Mouse (Mus musculus): ENCODE measurements at regions not wholly inside any gene's neighbourhood (a gene's known extent, or its start where the extent isn't known, plus 50 kb on each side); places are given as distances from the start of the nearest gene placed in this dataset.

DNA sequence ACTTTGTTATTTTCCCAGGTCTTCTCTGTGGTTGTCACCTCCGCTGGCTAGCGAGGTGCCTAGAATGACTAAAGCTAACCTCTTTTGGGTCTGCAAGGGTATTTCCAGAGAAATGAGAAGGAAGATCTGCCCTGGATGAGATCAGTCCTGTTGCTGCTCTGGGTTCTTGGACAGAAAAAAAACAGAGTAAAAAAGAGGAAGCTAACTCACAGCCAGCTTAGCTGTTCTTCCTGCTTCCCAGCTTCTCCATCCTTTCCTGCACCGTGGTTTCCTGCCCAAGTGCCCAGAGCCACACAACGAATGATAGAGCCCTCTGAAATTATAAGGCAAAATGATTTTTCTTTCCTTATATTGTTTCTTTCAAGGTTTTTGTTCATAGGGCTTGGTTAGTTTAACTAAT lies 326.2 kb upstream of the Pik3r1 start:
- Histone ChIP-seq H3K27me3 (ENCODE audit: control insufficient read depth, insufficient read depth, low read length) (no peaks in the 10 kb centered on the region), H3K27ac (ENCODE audit: low read depth, low read length) (no peak overlapping the region), H3K9me3 (ENCODE audit: control insufficient read depth, low read length) (no peaks in the 10 kb centered on the region), H3K9ac (ENCODE audit: low read depth, low read length) (no peak overlapping the region), H3K4me1 (ENCODE audit: control insufficient read depth, insufficient read depth, low read length) (no peaks in the 10 kb centered on the region), H3K4me2 (replicated peaks; ENCODE audit: low read depth, low read length) (no peak overlapping the region), H3K4me3 (ENCODE audit: low read length) (no peak overlapping the region), H3K36me3 (ENCODE audit: control insufficient read depth, insufficient read depth, low read length) (no peaks in the 10 kb centered on the region)
- no peak for ATAC-seq (ENCODE audit: low FRiP score, low TSS enrichment)
- 75% methylated on average over 4 of the region's 4 CpGs for WGBS

- no peaks in the 10 kb centered on the region for H3K27me3 ChIP-seq (ENCODE audit: control insufficient read depth, insufficient read depth, low read length)
- H3K36me3 ChIP-seq (ENCODE audit: control insufficient read depth, insufficient read depth, low read length), result no peaks in the 10 kb centered on the region
- no peak overlapping the region for H3K9ac ChIP-seq (ENCODE audit: low read depth, low read length)
These were observed 335.1 kb upstream of the Pik3r1 start for GRCm38 (mm10) chr13:102103161-102103560.

GRCm38 (mm10) chr13:102106188-102106587 lies 338.2 kb upstream of the Pik3r1 start:
- WGBS, result 70% methylated on average over 1 of the region's 1 CpGs
- no peak for ATAC-seq (ENCODE audit: low FRiP score, low TSS enrichment)
- Histone ChIP-seq H3K36me3 (ENCODE audit: control insufficient read depth, insufficient read depth, low read length) (no peaks in the 10 kb centered on the region), H3K4me3 (ENCODE audit: low read length) (no peak overlapping the region), H3K9me3 (ENCODE audit: control insufficient read depth, low read length) (no peaks in the 10 kb centered on the region), H3K27ac (ENCODE audit: low read depth, low read length) (no peak overlapping the region), H3K4me2 (replicated peaks; ENCODE audit: low read depth, low read length) (no peak overlapping the region), H3K27me3 (ENCODE audit: control insufficient read depth, insufficient read depth, low read length) (no peaks in the 10 kb centered on the region), H3K9ac (ENCODE audit: low read depth, low read length) (no peak overlapping the region), H3K4me1 (ENCODE audit: control insufficient read depth, insufficient read depth, low read length) (no peaks in the 10 kb centered on the region)

More at GRCm38 (mm10) chr13:102103161-102103560, 335.1 kb upstream of the Pik3r1 start:
- H3K27ac ChIP-seq (ENCODE audit: low read depth, low read length), result no peak overlapping the region
- H3K9me3 ChIP-seq (ENCODE audit: control insufficient read depth, low read length), result no peaks in the 10 kb centered on the region
- no peak overlapping the region for H3K4me3 ChIP-seq (ENCODE audit: low read length)
- no peak overlapping the region for H3K4me2 ChIP-seq (replicated peaks; ENCODE audit: low read depth, low read length)
- no peak for ATAC-seq (ENCODE audit: low FRiP score, low TSS enrichment)
- WGBS, result 95% methylated on average over 1 of the region's 1 CpGs
- no peaks in the 10 kb centered on the region for H3K4me1 ChIP-seq (ENCODE audit: control insufficient read depth, insufficient read depth, low read length)

GRCm38 (mm10) chr13:102108204-102108603 lies 340.2 kb upstream of the Pik3r1 start:
- Histone ChIP-seq H3K4me2 (replicated peaks; ENCODE audit: low read depth, low read length) (no peak overlapping the region), H3K9me3 (ENCODE audit: control insufficient read depth, low read length) (no peaks in the 10 kb centered on the region), H3K9ac (ENCODE audit: low read depth, low read length) (no peak overlapping the region), H3K27me3 (ENCODE audit: control insufficient read depth, insufficient read depth, low read length) (no peaks in the 10 kb centered on the region), H3K27ac (ENCODE audit: low read depth, low read length) (no peak overlapping the region), H3K36me3 (ENCODE audit: control insufficient read depth, insufficient read depth, low read length) (no peaks in the 10 kb centered on the region), H3K4me1 (ENCODE audit: control insufficient read depth, insufficient read depth, low read length) (no peaks in the 10 kb centered on the region), H3K4me3 (ENCODE audit: low read length) (no peak overlapping the region)
- no peak for ATAC-seq (ENCODE audit: low FRiP score, low TSS enrichment)
- 59% methylated on average over 1 of the region's 1 CpGs for WGBS

GRCm38 (mm10) chr13:102108916-102109315 lies 340.9 kb upstream of the Pik3r1 start:
- WGBS, result 93% methylated on average over 3 of the region's 3 CpGs
- H3K4me3 ChIP-seq (ENCODE audit: low read length), result no peak overlapping the region
- ATAC-seq (ENCODE audit: low FRiP score, low TSS enrichment), result no peak
- H3K36me3 ChIP-seq (ENCODE audit: control insufficient read depth, insufficient read depth, low read length), result no peaks in the 10 kb centered on the region
- no peaks in the 10 kb centered on the region for H3K4me1 ChIP-seq (ENCODE audit: control insufficient read depth, insufficient read depth, low read length)
- no peak overlapping the region for H3K4me2 ChIP-seq (replicated peaks; ENCODE audit: low read depth, low read length)
- no peak overlapping the region for H3K27ac ChIP-seq (ENCODE audit: low read depth, low read length)
- H3K9ac ChIP-seq (ENCODE audit: low read depth, low read length), result no peak overlapping the region
- H3K27me3 ChIP-seq (ENCODE audit: control insufficient read depth, insufficient read depth, low read length), result no peaks in the 10 kb centered on the region
- no peaks in the 10 kb centered on the region for H3K9me3 ChIP-seq (ENCODE audit: control insufficient read depth, low read length)

DNA sequence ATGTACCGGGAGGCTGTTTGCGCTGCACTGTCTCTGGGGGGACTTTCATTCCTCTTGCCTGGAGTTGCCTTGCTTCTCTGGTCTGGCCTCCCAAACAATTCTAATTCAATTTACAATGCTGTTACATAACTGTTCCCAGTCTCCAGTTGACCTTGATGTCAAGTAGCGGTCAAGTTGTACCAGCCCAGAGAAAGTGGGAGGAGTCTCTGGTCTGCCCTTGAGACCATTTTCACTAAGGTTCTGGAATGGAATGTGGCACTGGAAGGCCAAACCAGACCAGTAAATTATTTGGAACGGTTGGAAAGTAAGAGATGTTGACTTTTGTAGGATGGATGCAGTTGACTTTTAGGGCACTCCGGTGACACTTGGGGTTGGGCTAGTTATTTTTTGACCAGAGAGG lies 345.9 kb upstream of the Pik3r1 start:
- H3K36me3 ChIP-seq (ENCODE audit: control insufficient read depth, insufficient read depth, low read length), result no peaks in the 10 kb centered on the region
- H3K9me3 ChIP-seq (ENCODE audit: control insufficient read depth, low read length), result no peaks in the 10 kb centered on the region
- H3K9ac ChIP-seq (ENCODE audit: low read depth, low read length), result no peak overlapping the region
- H3K27me3 ChIP-seq (ENCODE audit: control insufficient read depth, insufficient read depth, low read length), result no peaks in the 10 kb centered on the region
- H3K4me2 ChIP-seq (replicated peaks; ENCODE audit: low read depth, low read length), result no peak overlapping the region
- no peak for ATAC-seq (ENCODE audit: low FRiP score, low TSS enrichment)
- 73% methylated on average over 5 of the region's 5 CpGs for WGBS
- H3K4me1 ChIP-seq (ENCODE audit: control insufficient read depth, insufficient read depth, low read length), result no peaks in the 10 kb centered on the region
- H3K4me3 ChIP-seq (ENCODE audit: low read length), result no peak overlapping the region
- no peak overlapping the region for H3K27ac ChIP-seq (ENCODE audit: low read depth, low read length)

GRCm38 (mm10) chr13:102122341-102122740 lies 354.3 kb upstream of the Pik3r1 start:
- no peak for ATAC-seq (ENCODE audit: low FRiP score, low TSS enrichment)
- no peaks in the 10 kb centered on the region for H3K4me1 ChIP-seq (ENCODE audit: control insufficient read depth, insufficient read depth, low read length)
- H3K27ac ChIP-seq (ENCODE audit: low read depth, low read length), result no peak overlapping the region
- 88% methylated on average over 6 of the region's 6 CpGs for WGBS
- H3K9me3 ChIP-seq (ENCODE audit: control insufficient read depth, low read length), result no peaks in the 10 kb centered on the region
- H3K4me2 ChIP-seq (replicated peaks; ENCODE audit: low read depth, low read length), result no peak overlapping the region
- H3K9ac ChIP-seq (ENCODE audit: low read depth, low read length), result no peak overlapping the region
- no peaks in the 10 kb centered on the region for H3K27me3 ChIP-seq (ENCODE audit: control insufficient read depth, insufficient read depth, low read length)
- H3K36me3 ChIP-seq (ENCODE audit: control insufficient read depth, insufficient read depth, low read length), result no peaks in the 10 kb centered on the region
- no peak overlapping the region for H3K4me3 ChIP-seq (ENCODE audit: low read length)

GRCm38 (mm10) chr13:102127933-102128430 lies 360.0 kb upstream of the Pik3r1 start:
- ATAC-seq (ENCODE audit: low FRiP score, low TSS enrichment), result no peak

DNA sequence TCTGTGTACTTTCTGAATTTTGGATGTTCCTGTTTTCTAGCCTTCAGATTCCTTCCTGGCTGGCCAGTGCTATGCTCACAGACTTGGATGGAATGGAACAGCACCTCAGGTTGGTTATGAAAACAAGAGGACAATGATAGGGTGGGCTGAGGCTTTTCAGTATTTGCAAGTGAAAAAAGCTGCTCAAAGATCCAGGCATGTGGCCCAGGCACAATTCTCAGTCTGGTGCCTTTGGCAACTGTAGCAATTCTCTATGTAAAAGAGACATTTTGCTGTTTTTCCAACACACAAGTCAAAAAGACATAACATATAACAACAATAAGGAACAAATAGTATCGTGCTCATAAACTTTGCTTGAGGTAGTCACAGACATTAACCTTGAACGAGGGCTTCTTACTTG lies 363.4 kb upstream of the Pik3r1 start:
- no peak overlapping the region for H3K4me2 ChIP-seq (replicated peaks; ENCODE audit: low read depth, low read length)
- H3K36me3 ChIP-seq (ENCODE audit: control insufficient read depth, insufficient read depth, low read length), result no peaks in the 10 kb centered on the region
- no peak overlapping the region for H3K27ac ChIP-seq (ENCODE audit: low read depth, low read length)
- no peaks in the 10 kb centered on the region for H3K9me3 ChIP-seq (ENCODE audit: control insufficient read depth, low read length)
- 76% methylated on average over 2 of the region's 2 CpGs for WGBS
- H3K9ac ChIP-seq (ENCODE audit: low read depth, low read length), result no peak overlapping the region
- no peak for ATAC-seq (ENCODE audit: low FRiP score, low TSS enrichment)
- H3K4me1 ChIP-seq (ENCODE audit: control insufficient read depth, insufficient read depth, low read length), result no peaks in the 10 kb centered on the region
- no peaks in the 10 kb centered on the region for H3K27me3 ChIP-seq (ENCODE audit: control insufficient read depth, insufficient read depth, low read length)
- no peak overlapping the region for H3K4me3 ChIP-seq (ENCODE audit: low read length)

More at GRCm38 (mm10) chr13:102127933-102128430, 360.0 kb upstream of the Pik3r1 start:
- H3K4me2 ChIP-seq (replicated peaks; ENCODE audit: low read depth, low read length), result no peak overlapping the region
- H3K9me3 ChIP-seq (ENCODE audit: control insufficient read depth, low read length), result no peaks in the 10 kb centered on the region
- H3K9ac ChIP-seq (ENCODE audit: low read depth, low read length), result no peak overlapping the region
- H3K36me3 ChIP-seq (ENCODE audit: control insufficient read depth, insufficient read depth, low read length), result no peaks in the 10 kb centered on the region
- no peaks in the 10 kb centered on the region for H3K27me3 ChIP-seq (ENCODE audit: control insufficient read depth, insufficient read depth, low read length)
- no peak overlapping the region for H3K27ac ChIP-seq (ENCODE audit: low read depth, low read length)
- no peak overlapping the region for H3K4me3 ChIP-seq (ENCODE audit: low read length)
- H3K4me1 ChIP-seq (ENCODE audit: control insufficient read depth, insufficient read depth, low read length), result no peaks in the 10 kb centered on the region
- WGBS, result 81% methylated on average over 4 of the region's 4 CpGs
